17 mouse cellular contexts compared by ENCODE assay signal in genomic region chr1:34288181-34288580, GRCm38 (mm10).
DNase-seq lines count a peak whose midpoint lies in the region; TF ChIP-seq lines count a peak whose summit lies in the region.
"Had no signal": no experiment of that assay in that cellular context is flagged by ENCODE, and none has a peak within 500 bp of the region (broad histone marks: within the 10 kb centered on the region; RNA-seq: fewer than 3 reads in every experiment).

No protein-coding gene starts in this region.

- no peak for TF ChIP-seq CTCF in gastrocnemius, adult 2 months (IDR thresholded peaks at IDR 0.05)

- peak; percentile 33 for DNase-seq in adrenal gland, adult 2 months
- no peak for DNase-seq in adrenal gland, postnatal 25 days
- DNase-seq in gastrocnemius, adult 2 months, result no peak
- no peak for DNase-seq in gastrocnemius, postnatal 10 days
- peak; percentile 42 to 55 for DNase-seq in adrenal gland, postnatal 36 days
- DNase-seq in cerebellum, adult 11-12 months, result no peak
- DNase-seq: cerebellum, adult 18-20 months; cerebellum, adult 9-10 months; cerebellum, postnatal 14 days; gastrocnemius, postnatal 25 days; heart, adult 2 months had no signal

- peak overlapping the region; percentile 28 for H3K27ac ChIP-seq in gastrocnemius, adult 2 months
- H3K27ac ChIP-seq: forebrain, embryonic 10.5 days; forebrain, embryonic 13.5 days; heart, adult 2 months; heart, embryonic 10.5 days; hindbrain, embryonic 12.5 days; hindbrain, embryonic 15.5 days had no signal

- intact Hi-C loops in gastrocnemius, adult 2 months (cut with DNase I), result loop anchor here (5.0 kb wide), 1 partner anchor 66 kb away; no protein-coding TSS in a partner anchor

- H3K4me3 ChIP-seq in gastrocnemius, adult 2 months, result no peak overlapping the region
- H3K4me3 ChIP-seq: forebrain, embryonic 10.5 days; forebrain, embryonic 13.5 days; heart, adult 2 months; heart, embryonic 10.5 days; heart, embryonic 13.5 days; hindbrain, embryonic 12.5 days; hindbrain, embryonic 15.5 days had no signal

Comparison
In these comparisons a context has a peak if more than half of its experiments do, and no peak if none do; other contexts are left out.
1. DNase-seq: peak in adrenal gland, adult 2 months (single experiment) and adrenal gland, postnatal 36 days (2 of 2); none in adrenal gland, postnatal 25 days (single experiment), gastrocnemius, adult 2 months (single experiment), gastrocnemius, postnatal 10 days (single experiment) and cerebellum, adult 11-12 months (single experiment).